Mouse (Mus musculus): ENCODE measurements around the gene Eya4. TPM values are rescaled to one million over a fixed set of nuclear protein-coding genes. Genes with fewer than 3 reads are reported as not detected.
A peak's percentile ranks its signal among the peaks of the same experiment; 100 is the strongest.

Eya4 gene
- total RNA-seq, 2 experiments from 2014 or later, result not detected

GRCm38 (mm10) chr10:23165089-23165642 is 185.4 kb downstream of the Eya4 start:
- no peak for ATAC-seq (replicated peaks; ENCODE audit: poor library complexity, severe bottlenecking)

GRCm38 (mm10) chr10:23159844-23160243 is 190.7 kb downstream of the Eya4 start:
- no peak for ATAC-seq (replicated peaks; ENCODE audit: poor library complexity, severe bottlenecking)

GRCm38 (mm10) chr10:23159138-23159537 is 191.4 kb downstream of the Eya4 start:
- ATAC-seq (replicated peaks; ENCODE audit: poor library complexity, severe bottlenecking), result no peak

- no peak for ATAC-seq (replicated peaks; ENCODE audit: poor library complexity, severe bottlenecking)
Measured at GRCm38 (mm10) chr10:23156866-23157625, 193.5 kb downstream of the Eya4 start.

- ATAC-seq (replicated peaks; ENCODE audit: poor library complexity, severe bottlenecking), result peak; percentile 59; the same call in 1 of the 2 replicates
Measured at GRCm38 (mm10) chr10:23150401-23150800, 200.2 kb downstream of the Eya4 start.

DNA sequence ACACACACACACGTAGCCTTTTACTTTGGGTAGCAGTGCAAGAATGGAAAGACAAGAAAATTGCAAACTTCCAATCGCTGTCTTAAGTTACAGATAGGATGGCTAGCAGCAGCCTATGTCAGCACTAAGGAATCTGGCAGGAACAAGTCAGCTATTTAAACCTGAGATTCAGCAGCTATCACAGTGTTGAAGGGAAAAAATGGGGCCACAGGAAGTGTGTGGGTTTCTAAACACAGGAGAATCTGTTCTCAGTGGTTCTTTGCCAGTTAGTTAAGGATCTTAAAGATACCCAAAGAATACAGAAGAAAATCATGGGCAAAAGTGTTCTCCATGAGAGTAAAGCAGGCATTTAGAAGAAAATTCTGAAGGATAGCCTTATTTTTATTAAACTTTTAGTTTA is 206.0 kb downstream of the Eya4 start:
- ATAC-seq (replicated peaks; ENCODE audit: poor library complexity, severe bottlenecking), result no peak

GRCm38 (mm10) chr10:23127947-23128346 is 222.6 kb downstream of the Eya4 start:
- no peak for ATAC-seq (replicated peaks; ENCODE audit: poor library complexity, severe bottlenecking)

DNA sequence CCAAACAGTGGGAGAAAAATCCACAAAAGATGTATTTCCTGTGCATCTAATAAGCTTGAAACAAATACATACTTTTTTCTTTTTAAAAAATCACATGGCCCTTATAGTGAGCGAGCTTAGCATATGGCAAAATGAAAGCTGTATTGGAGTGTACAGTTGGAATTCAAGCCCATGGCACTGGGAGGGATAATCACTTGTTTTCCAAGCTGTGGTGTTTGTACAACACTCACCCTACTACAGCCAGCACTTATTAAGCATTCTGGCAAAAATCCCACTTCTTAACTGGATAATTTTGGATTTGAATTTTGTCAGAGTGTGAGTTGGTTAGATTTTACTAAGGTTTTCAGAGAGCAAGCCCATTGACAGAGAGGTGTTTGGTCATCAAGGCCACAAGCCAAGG is 223.4 kb downstream of the Eya4 start:
- ATAC-seq (replicated peaks; ENCODE audit: poor library complexity, severe bottlenecking), result no peak

DNA sequence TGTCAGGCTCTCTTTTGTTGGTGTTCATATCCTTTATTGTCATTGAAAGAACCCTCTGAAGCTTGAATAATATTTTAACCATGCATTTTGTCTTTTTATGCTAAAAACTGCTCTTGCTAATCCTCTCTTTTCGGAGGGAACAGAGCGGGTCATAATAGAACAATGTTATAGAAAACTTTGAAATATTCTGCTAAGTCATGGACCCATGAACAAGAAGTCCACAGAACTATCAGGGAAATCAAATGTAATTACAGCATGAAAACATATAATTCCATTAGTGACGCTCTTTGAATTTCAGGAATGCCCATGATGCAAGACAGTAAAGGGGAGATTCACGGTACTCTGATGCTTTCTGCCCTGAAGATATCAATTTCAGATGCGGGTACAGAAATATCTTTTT is 224.1 kb downstream of the Eya4 start:
- ATAC-seq (replicated peaks; ENCODE audit: poor library complexity, severe bottlenecking), result no peak

DNA sequence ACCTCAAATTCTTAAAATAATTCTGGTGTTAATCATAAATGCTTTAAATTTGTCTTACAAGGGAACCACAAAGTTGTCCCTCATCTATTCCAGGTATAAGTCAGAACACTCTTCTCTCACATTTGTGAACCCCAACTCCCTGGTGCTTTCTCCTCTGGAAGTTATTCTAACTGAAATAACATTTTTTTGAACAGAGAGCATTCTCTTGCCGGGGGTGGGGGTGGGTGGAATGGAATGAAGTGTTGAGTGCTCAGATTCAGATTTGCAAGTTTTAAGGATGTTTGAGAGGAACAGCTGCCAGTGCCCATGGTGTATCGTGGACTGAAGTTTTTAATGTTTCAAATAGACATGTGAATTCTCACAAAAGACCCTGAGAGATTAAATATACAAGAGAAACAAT is 230.1 kb downstream of the Eya4 start:
- no peak for ATAC-seq (replicated peaks; ENCODE audit: poor library complexity, severe bottlenecking)

DNA sequence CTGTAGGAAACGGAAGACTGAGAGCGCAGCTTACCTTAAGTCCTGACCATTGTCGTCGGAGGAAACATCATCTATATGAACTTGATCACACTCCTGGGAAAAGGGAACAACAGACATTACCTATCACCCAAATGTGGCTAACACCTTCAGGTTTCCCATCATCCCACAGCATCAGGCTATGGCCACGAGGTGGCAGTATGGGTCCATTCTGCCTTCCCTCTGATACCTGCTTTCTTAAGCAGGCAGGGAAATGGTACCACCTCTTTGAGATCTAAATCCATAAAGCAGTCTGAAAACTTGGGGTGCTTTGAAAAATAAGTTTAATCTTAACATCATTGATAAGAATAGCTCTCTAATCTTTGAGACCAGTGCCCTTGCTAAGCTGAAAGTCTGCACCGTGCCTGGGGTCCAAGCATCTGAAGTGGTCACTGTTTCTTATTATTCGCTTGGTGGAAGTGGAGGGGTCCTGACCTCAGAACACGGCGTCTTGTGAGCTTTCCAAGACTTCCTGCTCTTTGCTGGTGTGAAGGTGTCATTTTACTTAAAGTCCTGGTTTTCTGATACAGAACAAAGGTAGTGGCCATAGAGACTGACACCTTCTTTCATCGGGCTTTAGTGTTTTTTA is 233.7 kb downstream of the Eya4 start:
- peak; percentile 70 for ATAC-seq (replicated peaks; ENCODE audit: poor library complexity, severe bottlenecking)

GRCm38 (mm10) chr10:23116063-23116462 is 234.5 kb downstream of the Eya4 start:
- ATAC-seq (replicated peaks; ENCODE audit: poor library complexity, severe bottlenecking), result no peak

DNA sequence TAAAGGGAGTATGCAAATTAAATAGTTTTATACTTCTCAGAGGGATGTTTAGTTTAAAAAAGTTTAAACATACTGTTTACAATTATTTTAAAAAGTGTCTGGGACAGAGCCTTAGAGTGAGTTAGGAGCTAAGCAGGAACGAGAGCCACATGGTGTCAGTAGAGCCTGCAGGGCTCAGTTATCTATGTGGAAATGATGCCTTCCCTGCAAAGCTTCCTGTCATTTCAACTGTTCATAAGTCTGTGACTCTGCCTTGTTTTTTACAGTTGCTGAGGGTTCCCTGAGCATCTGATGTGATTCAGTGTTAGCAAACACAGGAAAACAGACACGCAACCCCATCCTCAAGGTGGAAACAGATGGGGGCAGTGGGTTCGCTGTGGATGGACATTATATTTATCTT is 235.3 kb downstream of the Eya4 start:
- no peak for ATAC-seq (replicated peaks; ENCODE audit: poor library complexity, severe bottlenecking)

DNA sequence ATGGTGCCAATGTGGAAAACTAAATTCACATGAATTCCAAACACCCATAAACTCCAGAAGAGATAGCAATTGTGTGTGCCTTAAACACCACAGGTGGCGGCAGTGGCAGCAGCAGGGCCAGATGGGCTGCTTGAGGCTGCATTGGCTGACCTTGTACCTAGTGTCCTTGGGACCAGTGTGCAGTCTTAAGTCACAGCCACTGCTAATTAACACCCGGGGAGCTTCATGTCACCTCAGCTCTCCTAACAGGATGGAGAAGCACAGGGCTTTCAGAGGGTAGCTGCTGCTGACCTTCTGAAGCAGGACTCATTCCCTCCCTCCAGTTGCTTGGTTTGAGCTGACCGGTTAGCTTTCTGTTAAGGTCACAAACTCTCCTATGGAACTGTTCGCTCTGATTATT is 242.5 kb downstream of the Eya4 start:
- ATAC-seq (replicated peaks; ENCODE audit: poor library complexity, severe bottlenecking), result no peak

DNA sequence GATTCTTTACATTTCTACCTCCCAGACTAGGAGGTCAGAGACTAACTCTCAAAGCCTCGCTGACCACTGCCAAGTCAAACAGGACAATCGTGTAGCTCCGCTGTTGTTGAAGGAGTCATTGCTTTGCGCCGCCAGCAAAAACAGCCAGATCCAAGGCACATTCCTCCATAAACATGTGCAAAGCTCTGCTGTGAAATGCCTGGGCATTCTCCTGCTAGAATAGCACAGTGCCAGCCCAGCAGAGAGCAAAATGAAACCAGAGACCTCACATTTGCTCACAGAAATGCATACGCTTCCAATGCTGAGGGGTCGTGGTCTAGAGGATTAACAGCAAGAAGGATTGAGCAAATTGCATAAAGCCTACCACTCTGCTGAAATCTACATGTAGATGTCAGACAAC is 258.1 kb downstream of the Eya4 start:
- ATAC-seq (replicated peaks; ENCODE audit: poor library complexity, severe bottlenecking), result no peak

- no peak for ATAC-seq (replicated peaks; ENCODE audit: poor library complexity, severe bottlenecking)
Measured at GRCm38 (mm10) chr10:23091552-23091951, 259.0 kb downstream of the Eya4 start.

GRCm38 (mm10) chr10:23090323-23090722 is 260.3 kb downstream of the Eya4 start:
- no peak for ATAC-seq (replicated peaks; ENCODE audit: poor library complexity, severe bottlenecking)

GRCm38 (mm10) chr10:23089271-23089670 is 261.3 kb downstream of the Eya4 start:
- ATAC-seq (replicated peaks; ENCODE audit: poor library complexity, severe bottlenecking), result no peak

DNA sequence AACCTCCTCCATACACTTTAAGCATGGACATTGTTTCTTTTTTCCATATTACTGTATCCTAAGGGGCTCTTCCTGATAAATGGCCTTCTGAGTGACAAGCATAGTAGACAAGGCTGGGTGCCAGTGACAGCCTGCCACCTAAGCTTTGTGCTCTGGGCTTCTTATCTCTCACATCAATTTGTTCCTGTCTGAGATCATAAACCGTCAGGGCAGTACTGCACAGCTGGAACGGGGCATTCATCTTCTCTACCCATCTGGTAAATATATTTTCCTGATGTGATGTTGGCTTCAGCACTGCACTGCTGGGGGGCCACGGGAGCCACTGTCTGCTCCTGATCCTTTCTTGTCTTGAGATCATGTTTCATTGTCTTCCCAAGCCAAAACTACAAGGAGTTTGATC is 261.8 kb downstream of the Eya4 start:
- no peak for ATAC-seq (replicated peaks; ENCODE audit: poor library complexity, severe bottlenecking)

GRCm38 (mm10) chr10:23086352-23087215 is 264.0 kb downstream of the Eya4 start:
- ATAC-seq (replicated peaks; ENCODE audit: poor library complexity, severe bottlenecking), result no peak

- no peak for ATAC-seq (replicated peaks; ENCODE audit: poor library complexity, severe bottlenecking)
Measured at GRCm38 (mm10) chr10:23081548-23081828, 269.1 kb downstream of the Eya4 start.

All from granulocyte monocyte progenitor cell, adult 5-6 weeks (primary cell).